ENCODE assay signal across 12 mouse cellular contexts in genomic region chr12:75671759-75672315, GRCm38 (mm10). TPM values are rescaled to one million over a fixed set of nuclear protein-coding genes. Genes with fewer than 3 reads are reported as not detected.
DNase-seq lines count a peak whose midpoint lies in the region; ATAC-seq and TF ChIP-seq lines count a peak whose summit lies in the region.
"Had no signal": no experiment of that assay in that cellular context is flagged by ENCODE, and none has a peak within 500 bp of the region (broad histone marks: within the 10 kb centered on the region; RNA-seq: fewer than 3 reads in every experiment).

No protein-coding gene starts in this region.

- peak in 1 of 2 experiments; percentile 66; a peak in 2 of 4 replicates for TF ChIP-seq CTCF in CH12.LX (conservative IDR thresholded peaks at IDR 0.05 in 1 of 2, IDR thresholded peaks at IDR 0.05 in 1 of 2; ENCODE audit: low read depth in 2 of 2, low read length in 2 of 2)

- no peaks in the 10 kb centered on the region for H3K36me3 ChIP-seq in kidney, embryonic 14.5 days (ENCODE audit: control insufficient read depth, insufficient read depth, low read length)
- H3K36me3 ChIP-seq in CH12.LX (replicated peaks in 1 of 2; ENCODE audit: control insufficient read depth in 1 of 2, insufficient read depth in 1 of 2, low read length in 1 of 2) = peaks cover 0 to 45% of the 10 kb centered on the region in 2 experiments
- no peaks in the 10 kb centered on the region for H3K36me3 ChIP-seq in forebrain, embryonic 10.5 days (replicated peaks)
- H3K36me3 ChIP-seq: forebrain, embryonic 12.5 days; heart, embryonic 13.5 days; hindbrain, embryonic 12.5 days; limb, embryonic 10.5 days had no signal

- 56% methylated on average over 3 of the region's 3 CpGs for WGBS in kidney, embryonic 14.5 days
- 82% methylated on average over 3 of the region's 3 CpGs for WGBS in forebrain, embryonic 10.5 days

- no peak overlapping the region for H3K4me3 ChIP-seq in kidney, embryonic 14.5 days (ENCODE audit: low read length)
- H3K4me3 ChIP-seq in CH12.LX (replicated peaks in 1 of 3; ENCODE audit: low read depth in 2 of 3, low read length in 2 of 3, poor library complexity in 1 of 3) = no peak overlapping the region
- H3K4me3 ChIP-seq in forebrain, embryonic 10.5 days = no peak overlapping the region
- H3K4me3 ChIP-seq: forebrain, embryonic 12.5 days; heart, embryonic 13.5 days; hindbrain, embryonic 12.5 days; limb, embryonic 10.5 days had no signal

- 0 out of 2 replicates have a peak, but pooled peaks cover 6% of the 10 kb centered on the region for H3K4me1 ChIP-seq in kidney, embryonic 14.5 days (ENCODE audit: control insufficient read depth, insufficient read depth, low read length)
- peaks cover 5 to 36% of the 10 kb centered on the region in 2 experiments for H3K4me1 ChIP-seq in CH12.LX (ENCODE audit: control insufficient read depth in 1 of 2, insufficient read depth in 2 of 2)
- peaks cover 20% of the 10 kb centered on the region for H3K4me1 ChIP-seq in forebrain, embryonic 10.5 days

- H3K27ac ChIP-seq in kidney, embryonic 14.5 days (ENCODE audit: low read depth, low read length) = no peak overlapping the region
- no peak overlapping the region for H3K27ac ChIP-seq in CH12.LX (ENCODE audit: insufficient read depth, low read depth)
- H3K27ac ChIP-seq in forebrain, embryonic 10.5 days = no peak overlapping the region
- H3K27ac ChIP-seq: forebrain, embryonic 12.5 days; heart, embryonic 13.5 days; hindbrain, embryonic 12.5 days; limb, embryonic 10.5 days had no signal

- in situ Hi-C loops in CH12.LX (cut with MboI; ENCODE audit: low pct_ligation_motif_present, low pct_unique_long_range_greater_than_20kb, low sequenced_read_pairs) = no loop called here

- no peak for TF ChIP-seq EP300 in CH12.LX (IDR thresholded peaks at IDR 0.05; ENCODE audit: low read length)

- no peak for ATAC-seq in kidney, embryonic 14.5 days (ENCODE audit: low FRiP score, low TSS enrichment)
- no peak for ATAC-seq in monocyte, adult 5-6 weeks (replicated peaks; ENCODE audit: insufficient number of reproducible peaks, low FRiP score, low TSS enrichment, poor library complexity, severe bottlenecking)

- TF ChIP-seq POLR2A in CH12.LX (IDR thresholded peaks at IDR 0.05; ENCODE audit: low read depth, low read length) = no peak

- H3K4me2 ChIP-seq in kidney, embryonic 14.5 days (replicated peaks; ENCODE audit: low read depth, low read length) = no peak overlapping the region
- H3K4me2 ChIP-seq in CH12.LX (ENCODE audit: insufficient read depth, low read depth, poor library complexity, severe bottlenecking) = no peak overlapping the region
- H3K4me2 ChIP-seq: forebrain, embryonic 12.5 days; heart, embryonic 13.5 days; hindbrain, embryonic 12.5 days had no signal

- H3K9me3 ChIP-seq in kidney, embryonic 14.5 days (ENCODE audit: control insufficient read depth, low read length) = no peaks in the 10 kb centered on the region
- no peaks in the 10 kb centered on the region for H3K9me3 ChIP-seq in CH12.LX (replicated peaks; ENCODE audit: low read length)
- H3K9me3 ChIP-seq in forebrain, embryonic 10.5 days = no peaks in the 10 kb centered on the region
- H3K9me3 ChIP-seq: forebrain, embryonic 12.5 days; G1E; heart, embryonic 13.5 days; hindbrain, embryonic 12.5 days; limb, embryonic 10.5 days had no signal

- peak; percentile 23 for DNase-seq in kidney, adult 11 months
- DNase-seq in 416B (ENCODE audit: low read depth) (peak; percentile 55), CH12.LX (ENCODE audit: extremely low read depth) (peak; percentile 56)
- peak; percentile 32 to 55 for DNase-seq in kidney, postnatal 25 days
- no peak for DNase-seq in forebrain, embryonic 10.5 days (ENCODE audit: extremely low spot score, low spot score)

- no peak overlapping the region for H3K9ac ChIP-seq in kidney, embryonic 14.5 days (ENCODE audit: low read depth, low read length)
- H3K9ac ChIP-seq in CH12.LX (ENCODE audit: insufficient read depth, low read depth) = no peak overlapping the region
- H3K9ac ChIP-seq: forebrain, embryonic 12.5 days; heart, embryonic 13.5 days; hindbrain, embryonic 12.5 days had no signal

- H3K79me2 ChIP-seq in CH12.LX (replicated peaks; ENCODE audit: control insufficient read depth, extremely low read depth, insufficient read depth, poor library complexity, severe bottlenecking) = peaks cover 22% of the 10 kb centered on the region

- TF ChIP-seq RAD21 in CH12.LX (IDR thresholded peaks at IDR 0.05; ENCODE audit: low read depth, low read length) = peak; percentile 37

- H3K27me3 ChIP-seq in kidney, embryonic 14.5 days (ENCODE audit: control insufficient read depth, insufficient read depth, low read length) = no peaks in the 10 kb centered on the region
- H3K27me3 ChIP-seq in CH12.LX (replicated peaks) = no peaks in the 10 kb centered on the region
- H3K27me3 ChIP-seq in forebrain, embryonic 10.5 days (ENCODE audit: poor library complexity, severe bottlenecking) = no peaks in the 10 kb centered on the region
- H3K27me3 ChIP-seq: forebrain, embryonic 12.5 days; heart, embryonic 13.5 days; hindbrain, embryonic 12.5 days had no signal

- dilution Hi-C loops in CH12.LX (cut with MboI; ENCODE audit: extremely low pct_ligation_motif_present, extremely low pct_unique_long_range_greater_than_20kb, low sequenced_read_pairs) = no loop called here

TF ChIP-seq in CH12.LX, 34 proteins besides CTCF, POLR2A, EP300 and RAD21:
- TF ChIP-seq HCFC1 (IDR thresholded peaks at IDR 0.05; ENCODE audit: low read depth, low read length) (no peak), SMC3 (IDR thresholded peaks at IDR 0.05; ENCODE audit: low read depth, low read length) (peak; percentile 60), MYC (IDR thresholded peaks at IDR 0.05; ENCODE audit: low read depth, low read length) (no peak), ZC3H11A (IDR thresholded peaks at IDR 0.05; ENCODE audit: low read depth, low read length) (no peak), ETS1 (conservative IDR thresholded peaks at IDR 0.05; ENCODE audit: low read depth, low read length) (no peak), PAX5 (IDR thresholded peaks at IDR 0.05; ENCODE audit: low read length) (no peak), JUN (IDR thresholded peaks at IDR 0.05; ENCODE audit: insufficient read depth, low read depth, low read length) (no peak), ZMIZ1 (IDR thresholded peaks at IDR 0.05; ENCODE audit: low read depth, low read length) (no peak)

RNA-seq across cellular contexts. Expression of gene Wdr89, which starts 2.5 kb away (rescaled TPM):
- 14.7 and 15.7 TPM in 2 replicates for polyA plus RNA-seq in kidney, embryonic 14.5 days (2014; fragmentation: Nextera tagmentation; extraction: Ambion mirVana)
- 19.0 and 27.6 TPM in 2 replicates for total RNA-seq in CH12.LX (2012; rRNA removed)
- total RNA-seq in CH12.LX (2014; rRNA removed) = 29.2 and 33.0 TPM in 2 replicates
- 10.2 and 15.3 TPM in 2 replicates for polyA plus RNA-seq in CH12.LX (2012; ENCODE audit: insufficient read length, low read depth)
- 11.4 to 18.1 TPM (median 16.3 TPM) in 3 replicates for total RNA-seq in monocyte, adult 5-6 weeks (2017)
- polyA plus RNA-seq in forebrain, embryonic 10.5 days (2016; fragmentation: Nextera tagmentation; extraction: Ambion mirVana) = 13.9 and 14.7 TPM in 2 replicates
